In the genomic region with DNA sequence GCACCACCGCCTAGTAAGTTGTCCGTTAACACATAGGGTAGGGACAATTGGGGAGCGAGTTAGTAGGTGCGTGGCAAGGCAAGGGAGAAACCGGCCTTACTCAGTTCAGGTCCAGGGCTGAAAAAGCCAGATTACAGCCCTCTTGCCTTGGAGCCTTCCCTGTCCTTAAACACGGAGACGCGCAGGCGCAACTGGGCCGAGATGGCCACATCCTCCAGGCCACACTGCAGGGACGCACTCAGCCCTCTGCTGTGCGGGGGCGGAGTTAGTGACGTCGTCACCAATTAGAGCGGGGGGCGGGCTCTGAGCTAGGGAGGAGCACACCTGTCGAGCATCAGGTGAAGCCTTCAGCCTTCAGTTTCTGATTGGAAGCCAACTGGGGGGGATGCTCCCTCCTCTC, we compare ENCODE assay signal across 8 mouse cellular contexts. TPM values are rescaled to one million over a fixed set of nuclear protein-coding genes. Genes with fewer than 3 reads are reported as not detected.
DNase-seq lines count a peak whose midpoint lies in the region; ATAC-seq and TF ChIP-seq lines count a peak whose summit lies in the region.
"Had no signal": no experiment of that assay in that cellular context is flagged by ENCODE, and none has a peak within 500 bp of the region (broad histone marks: within the 10 kb centered on the region; RNA-seq: fewer than 3 reads in every experiment).

No protein-coding gene starts in this region.

- H3K9ac ChIP-seq in liver, embryonic 14.5 days (replicated peaks) = no peak overlapping the region
- peak overlapping the region; percentile 35 for H3K9ac ChIP-seq in neural tube, embryonic 15.5 days (replicated peaks)

- H3K27me3 ChIP-seq in liver, embryonic 14.5 days (ENCODE audit: control insufficient read depth, insufficient read depth, low read length) = no peaks in the 10 kb centered on the region
- no peaks in the 10 kb centered on the region for H3K27me3 ChIP-seq in neural tube, embryonic 15.5 days (replicated peaks)

- no peak overlapping the region for H3K4me2 ChIP-seq in liver, embryonic 14.5 days (ENCODE audit: low read depth)
- H3K4me2 ChIP-seq in neural tube, embryonic 15.5 days = peak overlapping the region; percentile 64

- ATAC-seq in liver, embryonic 14.5 days (ENCODE audit: insufficient read depth) = peak; percentile 58
- ATAC-seq in neural tube, embryonic 15.5 days (ENCODE audit: low FRiP score) = peak; percentile 94
- ATAC-seq in CD4-positive, CD25-positive, alpha-beta regulatory T cell, adult 4 months = no peak

- TF ChIP-seq EP300 in liver, embryonic 14.5 days (IDR thresholded peaks at IDR 0.05; ENCODE audit: low read depth) = no peak

- no peak overlapping the region for H3K27ac ChIP-seq in liver, embryonic 14.5 days
- peak overlapping the region; percentile 56 for H3K27ac ChIP-seq in neural tube, embryonic 15.5 days (replicated peaks)

- H3K9me3 ChIP-seq in liver, embryonic 14.5 days (ENCODE audit: control insufficient read depth, low read length) = no peaks in the 10 kb centered on the region
- H3K9me3 ChIP-seq in neural tube, embryonic 15.5 days (replicated peaks) = no peaks in the 10 kb centered on the region

- peak; percentile 80 for DNase-seq in adrenal gland, adult 2 months
- peak; percentile 78 for DNase-seq in cerebellum, adult 8-10 months
- DNase-seq in frontal cortex, adult 2 months (ENCODE audit: extremely low spot score in 1 of 2, low spot score in 1 of 2) = peak; percentile 52 to 74
- DNase-seq in kidney, postnatal 36 days = peak; percentile 83 to 89
- peak in 1 of 3 experiments; percentile 45 for DNase-seq in liver, embryonic 14.5 days (ENCODE audit: low read depth in 3 of 3, low spot score in 3 of 3)

- no peak for TF ChIP-seq CTCF in liver, embryonic 14.5 days (IDR thresholded peaks at IDR 0.05; ENCODE audit: low read depth)

- H3K36me3 ChIP-seq in liver, embryonic 14.5 days (replicated peaks; ENCODE audit: control insufficient read depth, insufficient read depth, low read depth) = peaks cover 52% of the 10 kb centered on the region
- H3K36me3 ChIP-seq in neural tube, embryonic 15.5 days = peaks cover 31% of the 10 kb centered on the region

- WGBS in liver, embryonic 14.5 days (ENCODE audit: insufficient replicate concordance) = 53% methylated on average over 18 of the region's 18 CpGs
- WGBS in neural tube, embryonic 15.5 days = 15% methylated on average over 18 of the region's 18 CpGs

- H3K4me1 ChIP-seq in liver, embryonic 14.5 days (replicated peaks; ENCODE audit: control insufficient read depth in 2 of 2, insufficient read depth in 2 of 2, low read length in 1 of 2) = peaks cover 2 to 5% of the 10 kb centered on the region in 2 experiments; a peak in 2 of 4 replicates
- peaks cover 19% of the 10 kb centered on the region for H3K4me1 ChIP-seq in neural tube, embryonic 15.5 days

- no peak overlapping the region for H3K4me3 ChIP-seq in liver, embryonic 14.5 days (ENCODE audit: insufficient read depth in 1 of 2, low read depth in 2 of 2, low read length in 2 of 2)
- H3K4me3 ChIP-seq in neural tube, embryonic 15.5 days (replicated peaks) = peak overlapping the region; percentile 28
- H3K4me3 ChIP-seq: erythroblast, embryonic 14.5 days had no signal

RNA-seq across cellular contexts. Expression of gene Slc2a1, which starts 29.7 kb away (rescaled TPM):
- 10 to 100 TPM; 21.9 to 22.0 TPM for total RNA-seq in adrenal gland, adult 2 months (2021)
- 35.8 and 39.4 TPM in 2 replicates for polyA plus RNA-seq in adrenal gland, adult 2 months (2012; rRNA removed)
- polyA plus RNA-seq in frontal cortex, adult 2 months (2012; rRNA removed) = 98.9 and 106 TPM in 2 replicates
- polyA plus RNA-seq in liver, embryonic 14.5 days (2012; rRNA removed) = 173 and 192 TPM in 2 replicates
- 259 and 296 TPM in 2 replicates for polyA plus RNA-seq in liver, embryonic 14.5 days (2014; fragmentation: Nextera tagmentation; extraction: Ambion mirVana)
- polyA plus RNA-seq in neural tube, embryonic 15.5 days (2015; fragmentation: Nextera tagmentation; extraction: Ambion mirVana) = 78.8 and 91.3 TPM in 2 replicates
- polyA plus RNA-seq in CD4-positive, CD25-positive, alpha-beta regulatory T cell, adult 4 months (2017; shearing (Covaris generic)) = 10 to 100 TPM; 33.8 to 49.9 TPM

RNA-seq across cellular contexts. Expression of gene Zfp691, which starts 35.8 kb away (rescaled TPM):
- 10 to 100 TPM; 12.0 to 16.1 TPM for total RNA-seq in adrenal gland, adult 2 months (2021)
- polyA plus RNA-seq in adrenal gland, adult 2 months (2012; rRNA removed) = 15.7 and 16.5 TPM in 2 replicates
- 7.1 and 8.0 TPM in 2 replicates for polyA plus RNA-seq in frontal cortex, adult 2 months (2012; rRNA removed)
- 2.6 and 3.3 TPM in 2 replicates for polyA plus RNA-seq in liver, embryonic 14.5 days (2012; rRNA removed)
- 1.5 and 2.3 TPM in 2 replicates for polyA plus RNA-seq in liver, embryonic 14.5 days (2014; fragmentation: Nextera tagmentation; extraction: Ambion mirVana)
- 4.4 and 4.8 TPM in 2 replicates for polyA plus RNA-seq in neural tube, embryonic 15.5 days (2015; fragmentation: Nextera tagmentation; extraction: Ambion mirVana)
- 1 to 10 TPM; 3.5 to 4.8 TPM for polyA plus RNA-seq in CD4-positive, CD25-positive, alpha-beta regulatory T cell, adult 4 months (2017; shearing (Covaris generic))

RNA-seq across cellular contexts. Expression of gene Ermap, which starts 51.6 kb away (rescaled TPM):
- total RNA-seq in adrenal gland, adult 2 months (2021) = under 1 TPM; 0.07 to 0.32 TPM
- 0.10 and 0.25 TPM in 2 replicates for polyA plus RNA-seq in adrenal gland, adult 2 months (2012; rRNA removed)
- 0.76 and 0.80 TPM in 2 replicates for polyA plus RNA-seq in frontal cortex, adult 2 months (2012; rRNA removed)
- 158 and 191 TPM in 2 replicates for polyA plus RNA-seq in liver, embryonic 14.5 days (2012; rRNA removed)
- polyA plus RNA-seq in liver, embryonic 14.5 days (2014; fragmentation: Nextera tagmentation; extraction: Ambion mirVana) = 300 and 349 TPM in 2 replicates
- 0.79 and 1.2 TPM in 2 replicates for polyA plus RNA-seq in neural tube, embryonic 15.5 days (2015; fragmentation: Nextera tagmentation; extraction: Ambion mirVana)
- not detected for polyA plus RNA-seq in CD4-positive, CD25-positive, alpha-beta regulatory T cell, adult 4 months (2017; shearing (Covaris generic))

RNA-seq across cellular contexts. Expression of gene Svbp, which starts 56.9 kb away (rescaled TPM):
- 10 to 100 TPM; 16.8 to 19.8 TPM for total RNA-seq in adrenal gland, adult 2 months (2021)
- 21.5 and 27.7 TPM in 2 replicates for polyA plus RNA-seq in adrenal gland, adult 2 months (2012; rRNA removed)
- polyA plus RNA-seq in frontal cortex, adult 2 months (2012; rRNA removed) = 32.9 and 34.7 TPM in 2 replicates
- 38.5 and 51.2 TPM in 2 replicates for polyA plus RNA-seq in liver, embryonic 14.5 days (2012; rRNA removed)
- 116 and 123 TPM in 2 replicates for polyA plus RNA-seq in liver, embryonic 14.5 days (2014; fragmentation: Nextera tagmentation; extraction: Ambion mirVana)
- polyA plus RNA-seq in neural tube, embryonic 15.5 days (2015; fragmentation: Nextera tagmentation; extraction: Ambion mirVana) = 198 and 242 TPM in 2 replicates
- polyA plus RNA-seq in CD4-positive, CD25-positive, alpha-beta regulatory T cell, adult 4 months (2017; shearing (Covaris generic)) = 10 to 100 TPM; 53.0 to 54.8 TPM

Comparison
In these comparisons a context has a peak if more than half of its experiments do, and no peak if none do; other contexts are left out.
1. RNA of gene Ermap, which starts 51.6 kb away (polyA plus RNA-seq): 158 to 349 TPM in liver, embryonic 14.5 days; 0.79 to 1.2 TPM in neural tube, embryonic 15.5 days, 0.76 to 0.80 TPM in frontal cortex, adult 2 months, not detected in CD4-positive, CD25-positive, alpha-beta regulatory T cell, adult 4 months and 0.10 to 0.25 TPM in adrenal gland, adult 2 months; every median in the first group is over 10 times any median in the second.